Mouse (Mus musculus): ENCODE results near the gene Glipr1l2. TPM values are rescaled to one million over a fixed set of nuclear protein-coding genes. Genes with fewer than 3 reads are reported as not detected.
A peak's percentile ranks its signal among the peaks of the same experiment; 100 is the strongest.
"Not testable (repeated sequence)": the region's sequence is repeated elsewhere in the genome, so short reads cannot be mapped to it uniquely, and the experiment has no call there.

Glipr1l2 gene
- not detected for total RNA-seq (2021)
- long read RNA-seq, experiment 1, result 0 reads
- long read RNA-seq, experiment 2, result 0 reads

GRCm38 (mm10) chr10:112083157-112083556 is at the start of gene Glipr1l2:
TSS of gene Glipr1l2 (plus strand) at chr10:112083354.
- no peak for DNase-seq (ENCODE audit: low spot score in 2 of 2)

DNA sequence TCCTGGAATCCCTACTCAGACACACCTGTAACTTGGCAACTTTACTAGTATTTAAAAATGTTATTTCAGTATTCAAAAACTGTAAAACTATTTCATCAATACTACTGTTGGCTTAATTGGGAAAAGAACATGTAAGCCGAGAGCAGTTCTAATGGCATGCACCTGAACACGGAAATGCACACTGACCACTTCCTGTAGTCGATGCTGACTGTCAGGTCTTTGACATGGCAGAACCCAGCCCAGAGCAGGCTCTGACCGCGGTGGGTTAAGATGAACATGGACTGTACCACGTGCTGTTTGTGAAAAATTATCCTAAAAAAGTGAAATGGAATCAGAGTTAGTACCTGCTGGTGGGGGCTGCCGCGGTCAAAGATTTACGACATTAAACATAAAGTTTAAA is 39.6 kb upstream of the Glipr1l2 start:
- DNase-seq (ENCODE audit: low spot score in 2 of 2), result not testable (repeated sequence)

- DNase-seq (ENCODE audit: low spot score in 2 of 2), result not testable (repeated sequence)
Measured at GRCm38 (mm10) chr10:112044283-112044682, 38.9 kb upstream of the Glipr1l2 start.

DNA sequence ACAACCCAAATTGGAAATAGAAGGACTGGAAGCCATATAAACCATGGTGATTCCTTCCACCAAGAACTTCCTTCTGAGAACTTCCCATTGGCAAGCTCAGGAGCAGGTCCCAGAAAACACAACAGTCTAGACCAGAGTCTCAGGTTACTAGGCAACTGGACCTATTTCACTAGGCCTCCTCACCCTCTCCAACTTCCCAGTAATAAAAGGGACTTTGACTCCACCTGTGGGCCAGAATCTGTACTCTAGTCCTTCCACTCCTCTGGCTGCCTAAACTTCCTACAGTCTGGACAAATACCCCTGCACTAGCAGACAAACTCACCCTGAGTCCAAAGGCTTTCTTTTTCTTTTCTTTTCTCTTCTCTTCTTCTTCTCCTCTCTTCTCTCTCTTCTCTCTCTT is 31.9 kb upstream of the Glipr1l2 start:
- no peak for DNase-seq (ENCODE audit: low spot score in 2 of 2)

- not testable (repeated sequence) for DNase-seq (ENCODE audit: low spot score in 2 of 2)
Measured at GRCm38 (mm10) chr10:112051956-112052355, 31.2 kb upstream of the Glipr1l2 start.

- peak; percentile 26 to 31 for DNase-seq (ENCODE audit: low spot score in 2 of 2)
Measured at GRCm38 (mm10) chr10:112059702-112060582, 23.2 kb upstream of the Glipr1l2 start, which contains the start of gene Glipr1l1. TSS of gene Glipr1l1 (plus strand) at chr10:112060189.

DNA sequence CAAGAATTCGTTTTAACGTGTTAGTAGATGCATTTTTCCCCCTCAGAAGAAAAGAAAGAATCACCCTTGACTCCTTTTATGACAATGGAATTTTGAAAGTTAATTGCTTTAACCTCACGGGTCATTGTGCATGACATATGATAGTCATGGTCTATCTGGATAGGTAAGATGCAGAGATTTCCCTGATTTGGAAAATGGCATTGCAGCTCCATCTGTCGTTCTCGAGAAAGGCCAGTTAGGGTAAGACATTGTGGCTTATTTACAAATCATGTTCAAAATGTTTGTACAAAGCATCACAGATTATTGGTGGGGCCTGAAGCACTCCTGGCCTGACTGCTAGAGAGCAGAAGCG is 22.6 kb upstream of the Glipr1l2 start:
- not testable (repeated sequence) for DNase-seq (ENCODE audit: low spot score in 2 of 2)

- DNase-seq (ENCODE audit: low spot score in 2 of 2), result no peak
Measured at GRCm38 (mm10) chr10:112080044-112080443, 3.1 kb upstream of the Glipr1l2 start.

GRCm38 (mm10) chr10:112105785-112106184 is 22.6 kb downstream of the Glipr1l2 start:
- peak; percentile 32 to 44 for DNase-seq (ENCODE audit: low spot score in 2 of 2)

DNA sequence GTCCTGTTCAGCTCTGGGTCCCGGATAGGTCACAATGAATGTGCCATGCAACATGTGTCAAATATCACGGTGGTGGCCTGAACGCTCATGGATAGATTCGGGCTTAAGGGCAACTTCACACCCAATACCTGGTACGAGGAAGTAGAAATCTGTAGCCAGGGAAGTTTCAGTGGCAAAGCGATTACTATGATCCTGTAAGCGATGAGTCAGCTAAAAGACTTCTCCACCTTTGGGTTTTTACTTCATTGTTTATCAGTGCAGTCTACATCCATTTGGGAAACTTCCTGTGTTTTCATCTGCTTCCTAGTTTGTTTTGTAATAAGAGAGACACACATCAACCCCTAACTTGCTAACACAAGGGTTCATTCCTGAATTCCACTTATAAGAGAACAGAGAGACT is 27.2 kb downstream of the Glipr1l2 start:
- DNase-seq (ENCODE audit: low spot score in 2 of 2), result no peak

DNA sequence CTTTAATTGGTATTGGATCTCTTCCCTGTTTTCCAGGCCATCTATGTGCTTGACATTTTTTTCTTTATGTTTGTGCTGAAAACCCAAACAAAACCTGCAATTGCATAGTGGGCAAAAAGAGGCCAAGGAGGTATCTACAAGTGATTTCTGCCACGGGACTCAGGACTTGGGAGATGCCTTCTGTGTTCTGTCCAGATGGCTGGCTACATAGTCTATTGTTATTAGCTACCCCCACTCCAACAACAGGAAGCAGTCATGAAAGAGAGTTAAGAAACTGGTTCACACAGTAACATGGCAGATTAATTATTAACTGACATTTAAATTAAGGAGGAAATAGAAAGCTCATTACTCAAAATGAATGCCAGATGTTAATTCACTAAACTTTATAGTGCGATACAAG is 41.9 kb downstream of the Glipr1l2 start:
- DNase-seq (ENCODE audit: low spot score in 2 of 2), result not testable (repeated sequence)

GRCm38 (mm10) chr10:112127682-112128230 is 44.6 kb downstream of the Glipr1l2 start:
- DNase-seq (ENCODE audit: low spot score in 2 of 2), result not testable (repeated sequence)

GRCm38 (mm10) chr10:112132194-112132593 is 49.0 kb downstream of the Glipr1l2 start:
- DNase-seq (ENCODE audit: low spot score in 2 of 2), result no peak

DNA sequence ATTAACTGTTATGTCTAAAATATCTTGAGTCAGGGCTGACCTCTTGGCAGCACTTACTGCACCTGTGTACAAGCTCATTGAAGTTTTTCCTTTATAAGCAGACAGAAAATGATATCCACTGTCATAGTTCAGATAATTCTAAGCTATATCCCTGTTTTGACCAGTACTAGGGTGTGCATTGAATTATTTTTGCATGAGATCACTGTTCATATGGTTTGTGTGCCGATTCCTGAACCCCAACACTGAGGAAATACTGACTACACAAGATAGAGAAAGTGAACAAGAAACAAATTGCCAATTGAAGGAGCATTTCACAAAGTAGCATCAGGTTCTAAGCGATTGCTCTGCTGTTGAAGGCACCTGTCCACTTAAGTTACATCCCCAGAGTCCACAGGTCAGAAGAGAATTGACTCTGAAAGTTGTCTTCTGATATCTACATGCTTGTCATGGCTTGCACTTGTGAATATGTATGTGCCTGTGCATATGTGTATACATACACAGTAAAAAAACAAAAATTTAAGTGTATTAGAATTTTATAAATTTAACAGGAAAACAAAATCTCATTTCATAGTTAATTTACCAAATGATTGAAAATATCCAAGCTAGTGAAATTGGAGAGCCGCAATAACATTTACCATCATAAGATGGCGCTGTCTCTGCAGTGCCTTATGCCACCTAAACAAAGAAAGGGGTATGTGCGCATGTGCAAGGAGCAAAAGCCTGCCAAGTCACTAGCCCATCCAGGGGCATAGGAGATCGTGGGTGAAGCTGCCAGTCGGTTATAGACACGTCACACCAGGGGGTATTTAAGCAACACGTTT is 55.1 kb downstream of the Glipr1l2 start:
- no peak for DNase-seq (ENCODE audit: low spot score in 2 of 2)

- DNase-seq (ENCODE audit: low spot score in 2 of 2), result no peak
Measured at GRCm38 (mm10) chr10:112138871-112139430, 55.8 kb downstream of the Glipr1l2 start.

DNA sequence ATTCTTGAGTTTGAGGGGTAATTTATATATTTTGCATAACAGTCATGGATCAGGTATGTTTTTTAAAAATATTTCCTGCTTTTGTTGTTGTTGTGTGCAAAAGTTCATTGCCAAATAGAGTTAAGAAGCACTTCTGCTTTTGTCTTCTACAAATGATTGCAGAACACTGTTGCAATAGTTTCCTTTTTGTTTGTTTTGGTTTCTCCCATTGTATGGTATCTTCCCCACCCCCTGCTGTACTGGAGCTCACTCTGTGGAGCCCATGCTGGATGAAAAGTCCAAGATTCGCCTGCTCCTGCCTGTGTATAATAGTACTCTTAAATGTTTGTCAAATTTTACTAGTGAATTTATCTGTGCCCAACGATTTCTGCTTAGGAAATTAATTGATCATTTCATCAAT is 56.7 kb downstream of the Glipr1l2 start:
- no peak for DNase-seq (ENCODE audit: low spot score in 2 of 2)

Other genes with a start within 250 kb of the Glipr1l2 start
- gene Krr1, start 110.7 kb upstream of the Glipr1l2 start, total RNA-seq (2021), result 10 to 100 TPM; 34.5 to 38.6 TPM
- gene Glipr1, start 80.7 kb upstream of the Glipr1l2 start, total RNA-seq (2021), result 1 to 10 TPM; 2.2 to 6.1 TPM
- not detected for gene Glipr1l1, start 23.2 kb upstream of the Glipr1l2 start, total RNA-seq (2021)
- not detected for gene Glipr1l3, start 77.0 kb downstream of the Glipr1l2 start, total RNA-seq (2021)
- not detected for gene Caps2, start 80.3 kb downstream of the Glipr1l2 start, total RNA-seq (2021)
- gene Kcnc2, start 187.8 kb downstream of the Glipr1l2 start, total RNA-seq (2021), result under 1 TPM in 1 of 2 experiments, not detected in 1; 0.13 TPM

Measured in adrenal gland, adult 18-20 months (tissue).